Mouse (Mus musculus) cortical plate, adult 2 months (tissue): ENCODE results near the gene Ppargc1a. TPM values are rescaled to one million over a fixed set of nuclear protein-coding genes. Genes with fewer than 3 reads are reported as not detected.

Source experiments
- H3K27ac ChIP-seq: fragments of 200-500 bp; 2 replicates; pipeline ENCODE4 v1.5.1; 2012; ENCODE audit warnings: low read length, control low read depth, inconsistent platforms; ENCODE audit not compliant: insufficient read depth
- H3K4me1 ChIP-seq: fragments of 200-500 bp; 2 replicates; pipeline ENCODE4 v1.6.1; 2011; ENCODE audit warnings: low read length; ENCODE audit not compliant: control insufficient read depth, insufficient read depth
- H3K4me3 ChIP-seq: fragments of 200-500 bp; 2 replicates; pipeline ENCODE4 v1.5.1; 2011; ENCODE audit warnings: mild to moderate bottlenecking, low read length, control low read depth; ENCODE audit not compliant: insufficient read depth
- CTCF ChIP-seq: fragments of 200-500 bp; IDR thresholded peaks from 2 replicates; pipeline ENCODE4 v1.5.1; 2011; ENCODE audit warnings: mild to moderate bottlenecking, control low read depth, low read length; ENCODE audit not compliant: insufficient read depth; ENCODE audit errors: extremely low read depth
- POLR2A ChIP-seq: fragments of 200-500 bp; IDR thresholded peaks from 2 replicates; pipeline ENCODE4 v1.6.1; 2011; ENCODE audit warnings: mild to moderate bottlenecking, low read length, control low read depth; ENCODE audit not compliant: insufficient read depth; ENCODE audit errors: extremely low read depth
- polyA plus RNA-seq: library from polyadenylated mRNA; depleted of rRNA; stranded (reverse); fragments of >200 nt; gene quantifications from 2 replicates; pipeline ENCODE4 v1.2.3, GENCODE M21; 2012

Ppargc1a gene
- polyA plus RNA-seq, 1 experiment, result 19.6 TPM

DNA sequence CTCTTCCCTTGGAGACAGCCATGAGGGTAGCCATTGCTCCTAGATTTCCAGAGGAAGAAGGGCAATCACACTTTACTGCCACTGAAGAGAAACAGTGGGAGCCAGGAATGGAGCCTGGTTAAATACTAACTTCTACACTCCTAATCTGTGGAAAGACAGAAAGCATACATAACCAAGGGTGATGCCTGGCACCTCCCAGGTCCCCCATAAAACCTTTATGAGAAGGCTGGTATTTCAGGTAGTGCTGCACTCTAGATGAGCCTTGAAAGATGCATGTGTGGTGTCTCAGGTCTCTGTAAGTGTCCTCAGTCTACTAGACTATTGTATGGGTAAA, 39.4 kb downstream of the Ppargc1a start:
- no peak for TF ChIP-seq POLR2A
- no peak for TF ChIP-seq CTCF
- Histone ChIP-seq H3K27ac (no peak overlapping the region), H3K4me3 (no peak overlapping the region), H3K4me1 (no peaks in the 10 kb centered on the region)

DNA sequence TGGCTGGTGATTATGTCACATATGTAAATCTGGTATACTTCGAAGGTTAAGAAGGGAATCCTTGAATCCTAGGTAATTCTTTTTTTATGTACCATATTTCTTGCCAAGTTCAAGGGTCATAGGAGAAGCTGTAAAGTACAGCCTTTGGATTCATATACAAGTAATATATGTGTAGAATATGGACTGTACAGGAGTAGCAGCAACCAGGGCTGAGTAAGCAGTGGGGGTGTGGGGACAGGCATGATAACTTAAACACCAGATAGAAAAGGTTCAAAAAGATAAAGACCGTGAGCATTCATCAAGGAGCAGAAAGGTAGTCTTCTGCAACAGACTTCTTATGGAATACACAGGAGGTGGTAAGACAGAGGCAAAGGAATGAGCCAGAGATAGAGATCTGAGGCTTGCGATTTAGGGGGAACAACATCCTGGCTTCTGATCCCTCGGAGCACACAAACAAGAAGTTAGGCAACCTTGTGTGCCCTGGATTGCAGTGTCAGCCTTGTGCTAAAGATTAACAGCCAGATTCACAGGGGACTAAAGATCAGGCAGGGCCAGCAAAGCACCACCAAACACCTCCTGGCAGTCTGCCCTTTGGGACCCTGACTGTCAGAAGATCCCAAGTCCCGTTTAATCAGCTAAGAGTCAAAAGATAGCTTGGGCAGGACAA, 39.9 kb downstream of the Ppargc1a start:
- Histone ChIP-seq H3K27ac (no peak overlapping the region), H3K4me1 (no peaks in the 10 kb centered on the region), H3K4me3 (no peak overlapping the region)
- TF ChIP-seq CTCF (no peak), POLR2A (no peak)

DNA sequence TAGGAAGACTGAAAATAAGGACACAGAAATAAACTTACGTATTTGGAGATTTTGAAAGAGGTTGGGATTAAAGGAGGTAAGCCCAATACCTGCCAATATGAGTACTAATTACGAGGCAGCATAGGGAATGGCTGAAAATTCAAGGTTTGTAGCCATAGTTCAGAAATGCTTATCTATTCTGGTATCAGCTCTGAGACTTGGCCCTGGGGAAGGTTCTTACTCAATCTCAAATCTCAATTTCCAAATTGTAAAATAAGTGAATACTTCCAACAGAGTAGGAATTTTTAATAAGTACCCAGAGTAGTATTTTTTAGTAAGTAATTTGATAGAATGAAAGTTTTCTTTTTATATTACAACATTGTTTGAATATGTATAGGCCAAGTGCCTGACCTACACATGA, 41.7 kb downstream of the Ppargc1a start:
- Histone ChIP-seq H3K27ac (no peak overlapping the region), H3K4me1 (no peaks in the 10 kb centered on the region), H3K4me3 (no peak overlapping the region)
- TF ChIP-seq POLR2A (no peak), CTCF (no peak)

DNA sequence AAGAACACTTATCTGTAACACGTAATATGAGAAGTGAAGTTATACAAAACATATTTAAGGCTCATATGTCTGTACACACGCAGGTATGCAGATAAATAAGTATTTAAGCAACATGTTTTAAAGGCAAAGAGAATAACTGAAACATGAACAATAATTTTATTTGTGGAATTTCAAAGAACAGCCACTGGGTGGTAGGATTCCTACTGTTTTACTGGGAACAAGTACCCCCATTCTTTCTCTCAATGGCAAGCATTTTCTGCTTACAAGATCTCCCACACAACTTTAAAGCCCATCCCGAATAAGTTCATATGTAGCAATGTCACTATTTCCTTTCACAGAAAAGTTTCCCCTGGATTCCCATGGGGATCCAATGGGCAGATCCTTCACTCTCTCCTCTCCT, 46.7 kb downstream of the Ppargc1a start:
- no peak overlapping the region for H3K4me3 ChIP-seq

GRCm38 (mm10) chr5:51517440-51518187, 49.9 kb downstream of the Ppargc1a start:
- no peak for TF ChIP-seq CTCF
- no peak for TF ChIP-seq POLR2A
- Histone ChIP-seq H3K4me3 (no peak overlapping the region), H3K4me1 (no peaks in the 10 kb centered on the region)

More for the DNA sequence above, 46.7 kb downstream of the Ppargc1a start:
- TF ChIP-seq POLR2A (no peak), CTCF (no peak)
- H3K27ac ChIP-seq, result no peak overlapping the region
- no peaks in the 10 kb centered on the region for H3K4me1 ChIP-seq

DNA sequence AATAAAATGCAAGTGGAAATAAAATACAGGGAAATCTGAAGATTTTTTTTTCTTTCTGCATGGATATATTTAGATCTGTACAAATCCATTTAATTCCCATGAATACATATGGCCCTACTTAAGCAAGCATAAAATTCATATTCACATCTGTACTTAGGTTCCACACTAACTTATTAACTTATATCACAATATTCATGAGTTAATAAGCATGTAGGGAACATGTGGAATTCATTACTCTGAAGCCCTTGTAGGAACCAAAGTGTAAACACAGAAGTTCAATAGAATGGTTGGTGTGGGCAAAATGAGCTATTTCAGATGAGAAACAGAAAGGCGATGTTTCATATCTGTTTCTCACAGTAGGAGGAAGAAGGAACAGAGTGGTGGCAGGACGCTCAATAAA, 62.9 kb downstream of the Ppargc1a start:
- Histone ChIP-seq H3K4me3 (no peak overlapping the region), H3K27ac (no peak overlapping the region), H3K4me1 (no peaks in the 10 kb centered on the region)
- TF ChIP-seq POLR2A, result no peak

More at GRCm38 (mm10) chr5:51517440-51518187, 49.9 kb downstream of the Ppargc1a start:
- H3K27ac ChIP-seq, result no peak overlapping the region

- no peak for TF ChIP-seq POLR2A
- no peak overlapping the region for H3K4me3 ChIP-seq
- H3K27ac ChIP-seq, result no peak overlapping the region
- H3K4me1 ChIP-seq, result no peaks in the 10 kb centered on the region
Measured at GRCm38 (mm10) chr5:51497910-51498517, 69.5 kb downstream of the Ppargc1a start.

DNA sequence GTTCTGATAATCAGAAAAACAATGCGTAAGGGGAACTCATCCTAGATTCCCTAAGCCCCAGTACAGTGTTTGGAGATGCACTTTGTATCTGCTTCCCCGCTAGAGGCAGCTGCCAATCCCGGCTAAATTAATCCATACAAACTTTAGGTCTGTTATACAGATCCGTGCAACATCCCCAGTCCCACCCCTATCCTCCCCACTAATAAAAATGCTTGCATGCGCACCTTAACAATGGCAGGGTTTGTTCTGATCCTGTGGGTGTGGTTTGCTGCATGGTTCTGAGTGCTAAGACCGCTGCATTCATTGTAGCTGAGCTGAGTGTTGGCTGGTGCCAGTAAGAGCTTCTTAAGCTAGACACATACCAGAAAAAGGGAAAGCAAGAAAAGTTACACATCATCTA, 72.1 kb downstream of the Ppargc1a start:
- no peak for TF ChIP-seq CTCF
- no peak for TF ChIP-seq POLR2A
- H3K27ac ChIP-seq, result no peak overlapping the region
- no peak overlapping the region for H3K4me3 ChIP-seq
- H3K4me1 ChIP-seq, result no peaks in the 10 kb centered on the region

DNA sequence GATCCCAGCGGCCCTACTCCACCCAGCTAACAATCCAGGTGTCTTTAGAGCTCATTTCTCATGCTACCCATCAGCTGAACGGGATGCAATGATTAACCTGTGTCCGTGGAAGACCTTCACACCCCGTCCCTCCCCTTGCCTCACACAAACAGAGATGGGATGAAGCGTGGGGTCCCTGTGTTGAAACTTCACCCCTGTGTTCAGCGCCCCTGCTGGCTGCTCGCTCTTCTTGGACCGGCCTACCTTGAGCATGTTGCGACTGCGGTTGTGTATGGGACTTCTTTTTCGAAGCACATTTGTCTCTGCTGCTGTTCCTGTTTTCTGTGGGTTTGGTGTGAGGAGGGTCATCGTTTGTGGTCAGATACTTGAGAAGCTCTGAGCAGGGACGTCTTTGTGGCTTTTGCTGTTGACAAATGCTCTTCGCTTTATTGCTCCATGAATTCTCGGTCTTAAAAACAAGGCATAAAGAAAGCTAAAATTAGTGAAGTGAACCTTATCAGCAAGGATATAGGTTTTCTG, 73.1 kb downstream of the Ppargc1a start:
- no peak overlapping the region for H3K27ac ChIP-seq
- no peak overlapping the region for H3K4me3 ChIP-seq
- no peaks in the 10 kb centered on the region for H3K4me1 ChIP-seq
- TF ChIP-seq CTCF, result no peak

DNA sequence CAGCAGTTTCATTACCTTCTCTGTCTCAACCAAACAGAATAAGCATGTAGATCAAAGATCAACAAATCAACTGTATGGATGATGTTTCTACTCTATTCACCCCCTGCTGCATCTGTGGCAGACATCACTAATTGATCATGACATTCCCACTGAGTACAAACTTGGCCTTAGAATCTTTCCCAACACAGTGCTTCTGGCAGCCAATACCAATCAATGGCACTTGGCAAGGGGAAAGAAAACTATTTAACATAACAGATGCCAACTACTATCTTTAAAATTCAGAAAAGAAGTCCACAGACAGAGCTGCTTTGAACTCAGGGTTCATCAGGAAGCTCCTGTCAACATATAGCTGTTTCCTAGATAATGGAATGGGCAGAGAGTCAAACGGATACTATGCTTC, 83.8 kb downstream of the Ppargc1a start:
- TF ChIP-seq POLR2A (no peak), CTCF (no peak)
- no peak overlapping the region for H3K27ac ChIP-seq
- no peaks in the 10 kb centered on the region for H3K4me1 ChIP-seq
- H3K4me3 ChIP-seq, result no peak overlapping the region
